Mouse (Mus musculus) thymus, adult 2 months (tissue): ENCODE measurements around the gene Gsta1. TPM values are rescaled to one million over a fixed set of nuclear protein-coding genes. Genes with fewer than 3 reads are reported as not detected.

ENCODE experiments used
- polyA plus RNA-seq: library from polyadenylated mRNA; depleted of rRNA; stranded (reverse); fragments of >200 nt; gene quantifications from 2 replicates; pipeline ENCODE4 v1.2.3, GENCODE M21; 2012; rRNA removed

Gene Gsta1
- polyA plus RNA-seq, 1 experiment, result 0.82 TPM

Other genes starting within 250 kb of the Gsta1 start
- 0.20 TPM in 1 of 2 replicates, not detected in the other for gene Gcm1, start 178.7 kb upstream of the Gsta1 start, polyA plus RNA-seq
- gene Fbxo9, start 121.6 kb upstream of the Gsta1 start, polyA plus RNA-seq, result 99.7 and 119 TPM in 2 replicates
- gene Ick, start 121.5 kb upstream of the Gsta1 start, polyA plus RNA-seq, result 14.5 and 16.5 TPM in 2 replicates
- 5.6 and 7.9 TPM in 2 replicates for gene Gsta4, start 47.9 kb upstream of the Gsta1 start, polyA plus RNA-seq
- gene Gm3776, start 26.5 kb downstream of the Gsta1 start, polyA plus RNA-seq, result 0.19 TPM in 1 of 2 replicates, not detected in the other
- not detected in 2 replicates for gene Gm10639, start 59.3 kb downstream of the Gsta1 start, polyA plus RNA-seq
- gene Omt2a, start 84.1 kb downstream of the Gsta1 start, polyA plus RNA-seq, result 0.36 TPM in 1 of 2 replicates, not detected in the other
- gene Omt2b, start 96.9 kb downstream of the Gsta1 start, polyA plus RNA-seq, result 0.28 TPM in 1 of 2 replicates, not detected in the other
- 1.4 and 2.1 TPM in 2 replicates for gene Gsta2, start 125.1 kb downstream of the Gsta1 start, polyA plus RNA-seq
- gene Dppa5a, start 137.5 kb downstream of the Gsta1 start, polyA plus RNA-seq, result 0.19 TPM in 1 of 2 replicates, not detected in the other
- 0.65 and 0.71 TPM in 2 replicates for gene Ooep, start 148.1 kb downstream of the Gsta1 start, polyA plus RNA-seq
- 0.11 and 0.19 TPM in 2 replicates for gene Ddx43, start 165.1 kb downstream of the Gsta1 start, polyA plus RNA-seq
- 1.5 and 1.8 TPM in 2 replicates for gene Cgas, start 212.6 kb downstream of the Gsta1 start, polyA plus RNA-seq
- 22.5 and 24.3 TPM in 2 replicates for gene Mto1, start 217.6 kb downstream of the Gsta1 start, polyA plus RNA-seq
- 0.19 TPM in 1 of 2 replicates, not detected in the other for gene Gm17324, start 218.1 kb downstream of the Gsta1 start, polyA plus RNA-seq